Mouse (Mus musculus): Measurements from ENCODE around the gene BC025920. TPM values are rescaled to one million over a fixed set of nuclear protein-coding genes. Genes with fewer than 3 reads are reported as not detected.

The BC025920 gene
- total and polyA plus RNA-seq, 3 experiments, result 0.40 to 6.8 (median 4.3) TPM

DNA sequence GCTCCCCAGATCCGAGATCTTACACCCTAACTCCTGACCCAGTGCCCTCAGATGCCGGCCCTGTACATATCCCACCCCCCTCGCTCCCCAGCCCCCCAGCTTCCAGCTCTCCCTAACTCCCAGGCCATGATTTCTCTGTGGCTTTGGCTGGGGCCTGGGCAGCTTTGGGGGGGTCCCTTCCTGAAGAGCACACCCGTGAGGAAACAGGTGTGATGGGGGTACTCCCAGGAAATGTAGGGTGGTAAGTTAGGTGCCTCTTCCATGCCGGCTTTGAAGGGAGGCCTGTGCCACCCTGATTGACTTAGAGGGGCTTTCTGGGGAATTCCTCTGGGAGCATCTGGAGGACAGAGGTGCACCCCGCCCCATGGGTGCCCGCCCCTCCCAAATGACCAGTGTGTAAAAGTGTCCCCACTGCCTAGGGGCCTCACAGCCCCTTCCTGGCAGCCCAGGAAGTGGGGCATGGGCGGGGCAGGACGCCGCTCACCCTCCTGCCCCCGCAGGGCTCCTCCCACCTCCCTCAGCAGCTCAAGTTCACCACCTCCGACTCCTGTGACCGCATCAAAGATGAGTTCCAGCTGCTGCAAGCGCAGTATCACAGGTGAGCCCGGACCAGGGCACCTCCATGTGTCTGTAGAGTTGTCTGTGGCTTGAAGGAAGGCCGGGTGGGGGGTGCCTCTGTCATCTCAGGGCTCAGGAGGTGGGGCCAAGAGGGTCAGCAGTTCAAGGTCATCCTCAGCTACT, 45.2 kb upstream of the BC025920 start:
- TF ChIP-seq POLR2AphosphoS5 (IDR thresholded peaks at IDR 0.05; ENCODE audit: insufficient replicate concordance, low read depth, low read length) (no peak), GATA2 (IDR thresholded peaks at IDR 0.05; ENCODE audit: borderline replicate concordance, low read depth, low read length) (no peak), CTCF (IDR thresholded peaks at IDR 0.05; ENCODE audit: low read depth, low read length) (no peak), GATA1 (IDR thresholded peaks at IDR 0.05; ENCODE audit: borderline replicate concordance, low read length) (no peak), TAL1 (conservative IDR thresholded peaks at IDR 0.05; ENCODE audit: low read depth, low read length) (no peak)
- Histone ChIP-seq H3K4me3 (ENCODE audit: low read depth, low read length) (peak overlapping the region; percentile 90), H3K4me1 (ENCODE audit: insufficient read depth, low read depth, low read length) (peaks cover 62% of the 10 kb centered on the region), H3K36me3 (replicated peaks) (peaks cover 51% of the 10 kb centered on the region), H3K27me3 (ENCODE audit: insufficient read depth, low read length) (no peaks in the 10 kb centered on the region), H3K9me3 (replicated peaks) (peaks cover 4% of the 10 kb centered on the region; the same call in 1 of the 2 replicates)
- peak; percentile 81 for DNase-seq (ENCODE audit: low spot score)
- peak; percentile 25; the same call in 1 of the 2 replicates for ATAC-seq (ENCODE audit: extremely low read depth, insufficient number of reproducible peaks, low FRiP score, poor library complexity, severe bottlenecking)

GRCm38 (mm10) chr10:81562411-81562810, 43.7 kb upstream of the BC025920 start:
- Histone ChIP-seq H3K9me3 (replicated peaks) (no peaks in the 10 kb centered on the region), H3K4me1 (ENCODE audit: insufficient read depth, low read depth, low read length) (peaks cover 62% of the 10 kb centered on the region), H3K36me3 (replicated peaks) (peaks cover 66% of the 10 kb centered on the region), H3K27me3 (ENCODE audit: insufficient read depth, low read length) (no peaks in the 10 kb centered on the region), H3K4me3 (ENCODE audit: low read depth, low read length) (peak overlapping the region; percentile 37; the same call in 1 of the 2 replicates)
- ATAC-seq (ENCODE audit: extremely low read depth, insufficient number of reproducible peaks, low FRiP score, poor library complexity, severe bottlenecking) (no peak), DNase-seq (ENCODE audit: low spot score) (no peak)
- no peak for TF ChIP-seq POLR2AphosphoS5 (IDR thresholded peaks at IDR 0.05; ENCODE audit: insufficient replicate concordance, low read depth, low read length)

DNA sequence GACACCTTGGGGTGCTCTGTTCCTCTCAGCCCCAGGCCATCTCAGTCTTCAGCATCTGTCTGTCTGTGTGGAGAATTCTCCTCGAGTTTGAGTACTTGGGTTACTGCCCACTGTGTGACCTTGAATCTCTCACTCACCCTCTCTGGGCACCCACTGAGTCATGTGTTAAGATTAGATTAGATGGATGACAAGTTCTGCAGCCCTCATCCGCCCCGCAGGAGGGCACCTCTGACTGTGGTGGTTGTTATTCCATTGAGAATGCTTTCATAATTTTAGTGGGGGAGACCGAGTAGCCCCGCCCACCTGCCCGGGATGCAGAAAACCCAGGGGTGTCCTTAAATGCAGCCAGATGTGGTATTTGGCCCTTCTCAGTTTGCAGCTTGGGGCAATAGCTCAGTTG, 42.6 kb upstream of the BC025920 start:
- TF ChIP-seq GATA1 (IDR thresholded peaks at IDR 0.05; ENCODE audit: borderline replicate concordance, low read length), result no peak
- no peak for TF ChIP-seq CTCF (IDR thresholded peaks at IDR 0.05; ENCODE audit: low read depth, low read length)
- no peak for TF ChIP-seq TAL1 (conservative IDR thresholded peaks at IDR 0.05; ENCODE audit: low read depth, low read length)
- TF ChIP-seq GATA2 (IDR thresholded peaks at IDR 0.05; ENCODE audit: borderline replicate concordance, low read depth, low read length), result no peak
- no peak for TF ChIP-seq POLR2AphosphoS5 (IDR thresholded peaks at IDR 0.05; ENCODE audit: insufficient replicate concordance, low read depth, low read length)
- Histone ChIP-seq H3K4me1 (ENCODE audit: insufficient read depth, low read depth, low read length) (peaks cover 69% of the 10 kb centered on the region), H3K4me3 (ENCODE audit: low read depth, low read length) (no peak overlapping the region), H3K9me3 (replicated peaks) (no peaks in the 10 kb centered on the region), H3K36me3 (replicated peaks) (peaks cover 70% of the 10 kb centered on the region), H3K27me3 (ENCODE audit: insufficient read depth, low read length) (no peaks in the 10 kb centered on the region)
- DNase-seq (ENCODE audit: low spot score) (no peak), ATAC-seq (ENCODE audit: extremely low read depth, insufficient number of reproducible peaks, low FRiP score, poor library complexity, severe bottlenecking) (no peak)

DNA sequence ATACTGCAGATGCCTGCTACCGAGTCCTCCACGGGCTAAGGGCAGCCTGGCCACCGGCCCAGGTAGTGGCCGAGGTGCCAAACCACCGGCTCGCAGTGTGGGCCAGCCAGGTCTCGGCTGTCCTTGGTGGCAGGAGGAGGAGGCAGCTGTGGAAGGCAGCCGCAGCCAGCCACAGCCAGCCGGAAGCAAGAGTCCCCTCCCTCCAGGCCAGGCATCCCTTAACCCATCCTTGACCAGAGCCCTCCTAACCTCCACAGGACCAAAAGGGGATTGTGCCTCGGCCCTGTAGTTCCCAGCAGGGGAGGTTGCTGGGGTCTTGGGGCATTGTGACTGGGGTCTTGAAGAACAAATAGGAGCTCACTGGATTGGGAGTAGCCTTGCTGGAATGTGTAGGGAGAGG, 41.9 kb upstream of the BC025920 start:
- Histone ChIP-seq H3K4me1 (ENCODE audit: insufficient read depth, low read depth, low read length) (peaks cover 69% of the 10 kb centered on the region), H3K4me3 (ENCODE audit: low read depth, low read length) (peak overlapping the region; percentile 50; the same call in 1 of the 2 replicates), H3K27me3 (ENCODE audit: insufficient read depth, low read length) (no peaks in the 10 kb centered on the region), H3K36me3 (replicated peaks) (peaks cover 70% of the 10 kb centered on the region), H3K9me3 (replicated peaks) (no peaks in the 10 kb centered on the region)
- ATAC-seq (ENCODE audit: extremely low read depth, insufficient number of reproducible peaks, low FRiP score, poor library complexity, severe bottlenecking), result no peak
- TF ChIP-seq GATA2 (IDR thresholded peaks at IDR 0.05; ENCODE audit: borderline replicate concordance, low read depth, low read length) (no peak), POLR2AphosphoS5 (IDR thresholded peaks at IDR 0.05; ENCODE audit: insufficient replicate concordance, low read depth, low read length) (no peak), GATA1 (IDR thresholded peaks at IDR 0.05; ENCODE audit: borderline replicate concordance, low read length) (no peak), CTCF (IDR thresholded peaks at IDR 0.05; ENCODE audit: low read depth, low read length) (no peak), TAL1 (conservative IDR thresholded peaks at IDR 0.05; ENCODE audit: low read depth, low read length) (no peak)
- DNase-seq (ENCODE audit: low spot score), result no peak

GRCm38 (mm10) chr10:81564734-81565133, 41.3 kb upstream of the BC025920 start:
- Histone ChIP-seq H3K4me3 (ENCODE audit: low read depth, low read length) (no peak overlapping the region), H3K9me3 (replicated peaks) (no peaks in the 10 kb centered on the region), H3K27me3 (ENCODE audit: insufficient read depth, low read length) (peaks cover 3% of the 10 kb centered on the region; the same call in 1 of the 2 replicates), H3K4me1 (ENCODE audit: insufficient read depth, low read depth, low read length) (peaks cover 75% of the 10 kb centered on the region), H3K36me3 (replicated peaks) (peaks cover 70% of the 10 kb centered on the region)
- TF ChIP-seq POLR2AphosphoS5 (IDR thresholded peaks at IDR 0.05; ENCODE audit: insufficient replicate concordance, low read depth, low read length), result no peak
- peak; percentile 47; the same call in 1 of the 2 replicates for TF ChIP-seq CTCF (IDR thresholded peaks at IDR 0.05; ENCODE audit: low read depth, low read length)
- ATAC-seq (ENCODE audit: extremely low read depth, insufficient number of reproducible peaks, low FRiP score, poor library complexity, severe bottlenecking) (no peak), DNase-seq (ENCODE audit: low spot score) (peak; percentile 51)

- Histone ChIP-seq H3K4me1 (ENCODE audit: insufficient read depth, low read depth, low read length) (peaks cover 78% of the 10 kb centered on the region), H3K36me3 (replicated peaks) (peaks cover 70% of the 10 kb centered on the region), H3K27me3 (ENCODE audit: insufficient read depth, low read length) (peaks cover 5% of the 10 kb centered on the region; the same call in 1 of the 2 replicates), H3K4me3 (ENCODE audit: low read depth, low read length) (no peak overlapping the region), H3K9me3 (replicated peaks) (no peaks in the 10 kb centered on the region)
- no peak for DNase-seq (ENCODE audit: low spot score)
- no peak for ATAC-seq (ENCODE audit: extremely low read depth, insufficient number of reproducible peaks, low FRiP score, poor library complexity, severe bottlenecking)
- TF ChIP-seq TAL1 (conservative IDR thresholded peaks at IDR 0.05; ENCODE audit: low read depth, low read length) (no peak), CTCF (IDR thresholded peaks at IDR 0.05; ENCODE audit: low read depth, low read length) (no peak), POLR2AphosphoS5 (IDR thresholded peaks at IDR 0.05; ENCODE audit: insufficient replicate concordance, low read depth, low read length) (no peak), GATA2 (IDR thresholded peaks at IDR 0.05; ENCODE audit: borderline replicate concordance, low read depth, low read length) (no peak), GATA1 (IDR thresholded peaks at IDR 0.05; ENCODE audit: borderline replicate concordance, low read length) (no peak)
Measured at GRCm38 (mm10) chr10:81565257-81566228, 40.5 kb upstream of the BC025920 start.
